Mouse (Mus musculus): ENCODE results near the gene Cops9. TPM values are rescaled to one million over a fixed set of nuclear protein-coding genes. Genes with fewer than 3 reads are reported as not detected.

Gene Cops9
- polyA plus RNA-seq, 1 experiment from 2014 or later: 433 TPM

DNA sequence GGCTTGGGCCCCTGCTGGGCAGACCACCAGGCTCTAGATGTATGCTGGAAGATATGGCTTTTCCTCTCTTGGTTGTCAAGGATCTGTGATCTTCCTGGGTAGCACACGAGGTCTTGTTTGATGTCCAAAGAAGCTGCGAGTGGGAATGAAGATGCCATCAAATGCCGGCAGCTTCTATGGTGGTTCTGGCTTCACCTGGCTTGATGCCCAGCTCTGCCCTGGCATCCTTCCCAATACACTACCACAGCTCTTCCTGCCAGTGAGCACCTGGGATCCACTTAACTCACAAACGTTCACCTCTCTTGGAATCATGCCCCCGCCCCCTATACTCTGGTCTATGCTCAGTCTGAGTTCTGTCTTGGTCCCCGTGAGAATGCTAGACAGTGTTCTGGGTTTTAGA is 25.3 kb upstream of the Cops9 start:
- ATAC-seq (ENCODE audit: low FRiP score, low read depth): no peak
- H3K27ac ChIP-seq: no peak overlapping the region
- 83% methylated on average over 6 of the region's 6 CpGs for WGBS
- H3K4me2 ChIP-seq (replicated peaks): no peak overlapping the region
- H3K27me3 ChIP-seq (replicated peaks): no peaks in the 10 kb centered on the region
- no peak overlapping the region for H3K9ac ChIP-seq
- H3K4me1 ChIP-seq: no peaks in the 10 kb centered on the region
- H3K4me3 ChIP-seq: no peak overlapping the region
- H3K9me3 ChIP-seq: peaks cover 6% of the 10 kb centered on the region; the same call in 1 of the 2 replicates
- no peaks in the 10 kb centered on the region for H3K36me3 ChIP-seq

DNA sequence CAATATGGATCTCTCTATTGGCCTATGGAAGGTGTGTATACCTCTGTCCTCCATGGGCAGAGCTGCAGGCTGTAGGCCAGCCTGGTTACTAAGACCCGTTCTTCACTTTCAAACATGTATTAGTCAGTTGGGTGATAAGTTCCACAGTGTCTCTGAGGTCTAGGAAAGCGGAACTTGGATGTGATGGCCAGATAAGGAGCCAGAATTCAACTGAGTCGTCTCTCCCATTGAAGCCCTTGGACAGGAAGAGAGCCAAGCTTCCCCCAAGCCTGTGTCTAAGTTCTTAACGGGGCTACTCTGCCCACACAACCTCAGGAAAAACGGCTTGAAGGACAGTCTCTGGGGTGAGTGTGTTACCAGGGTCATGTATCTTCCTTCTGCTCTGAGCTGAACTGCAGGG is 17.6 kb upstream of the Cops9 start:
- H3K27ac ChIP-seq: no peak overlapping the region
- H3K9me3 ChIP-seq: no peaks in the 10 kb centered on the region
- H3K4me3 ChIP-seq: no peak overlapping the region
- H3K9ac ChIP-seq: no peak overlapping the region
- no peak for ATAC-seq (ENCODE audit: low FRiP score, low read depth)
- 76% methylated on average over 5 of the region's 5 CpGs for WGBS
- peaks cover 7% of the 10 kb centered on the region; the same call in 1 of the 2 replicates for H3K4me1 ChIP-seq
- no peaks in the 10 kb centered on the region for H3K27me3 ChIP-seq (replicated peaks)
- no peaks in the 10 kb centered on the region for H3K36me3 ChIP-seq
- no peak overlapping the region for H3K4me2 ChIP-seq (replicated peaks)

DNA sequence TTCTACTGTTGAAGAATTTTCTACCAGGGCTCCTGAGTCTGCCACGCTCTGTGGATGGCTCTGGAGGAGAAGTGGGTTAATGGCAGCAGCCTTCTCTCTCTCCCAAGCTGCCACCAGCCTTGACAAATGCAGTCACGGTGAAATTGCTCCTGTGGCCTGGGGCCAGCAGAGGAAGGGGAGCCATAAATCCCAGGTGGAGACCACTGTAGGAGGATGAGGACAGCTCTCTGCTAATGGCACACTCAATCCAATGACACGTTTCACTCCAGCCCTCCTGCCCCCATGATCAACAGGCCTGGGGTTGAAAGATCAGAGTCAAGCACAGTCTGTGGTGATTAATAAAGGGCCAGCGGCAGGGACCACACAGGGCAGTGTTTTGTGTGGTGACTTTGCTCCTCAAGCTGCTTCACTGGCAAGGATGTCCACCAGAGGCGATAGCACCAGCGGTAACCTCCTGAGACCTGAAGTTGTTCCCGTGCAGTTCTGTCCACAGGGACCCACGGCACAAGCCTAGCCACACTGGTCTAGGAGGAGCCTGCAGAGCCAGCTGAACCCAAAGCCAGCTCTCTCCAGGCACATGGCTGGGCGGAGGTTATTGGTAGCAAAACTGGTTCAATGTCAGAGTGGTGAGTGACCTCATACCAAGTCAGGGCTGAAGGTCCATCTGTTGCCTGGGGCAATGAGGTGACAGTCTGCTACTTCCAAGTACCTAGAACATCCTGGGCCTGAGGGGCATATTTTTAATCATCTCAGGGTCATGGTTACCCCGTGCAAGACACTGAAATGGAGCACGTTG is 15.4 kb upstream of the Cops9 start:
- peak; percentile 56 for ATAC-seq (ENCODE audit: low FRiP score, low read depth)
- no peaks in the 10 kb centered on the region for H3K9me3 ChIP-seq

DNA sequence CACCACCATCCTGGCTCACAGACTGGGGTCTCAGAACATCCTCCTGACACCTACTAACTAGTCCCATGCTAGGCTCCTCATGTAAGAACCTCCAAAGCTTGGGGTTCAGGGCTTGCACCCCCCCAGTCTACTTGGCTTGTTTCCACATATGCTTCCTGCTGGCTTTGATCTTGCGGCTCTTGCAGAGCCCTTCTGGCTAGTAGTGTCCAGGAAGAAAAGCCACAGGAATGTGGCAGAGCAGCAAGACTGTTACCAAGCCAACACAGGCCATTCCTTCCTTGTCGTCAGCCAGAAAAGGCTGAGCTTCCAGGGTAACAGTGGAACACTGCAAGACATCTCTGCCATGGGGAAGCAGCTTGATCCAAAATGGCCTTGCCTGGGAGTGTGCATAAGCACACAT is 12.9 kb upstream of the Cops9 start:
- Histone ChIP-seq H3K36me3 (no peaks in the 10 kb centered on the region), H3K9ac (no peak overlapping the region), H3K4me1 (peaks cover 13% of the 10 kb centered on the region), H3K4me3 (no peak overlapping the region), H3K27me3 (replicated peaks) (no peaks in the 10 kb centered on the region), H3K27ac (no peak overlapping the region), H3K9me3 (no peaks in the 10 kb centered on the region), H3K4me2 (replicated peaks) (no peak overlapping the region)
- no peak for ATAC-seq (ENCODE audit: low FRiP score, low read depth)
- WGBS: 82% methylated on average over 2 of the region's 2 CpGs

More for the DNA sequence above, 15.4 kb upstream of the Cops9 start:
- H3K27ac ChIP-seq: no peak overlapping the region
- no peaks in the 10 kb centered on the region for H3K36me3 ChIP-seq
- H3K27me3 ChIP-seq (replicated peaks): no peaks in the 10 kb centered on the region
- no peak overlapping the region for H3K4me2 ChIP-seq (replicated peaks)
- H3K9ac ChIP-seq: no peak overlapping the region
- 59% methylated on average over 11 of the region's 11 CpGs for WGBS
- H3K4me3 ChIP-seq: no peak overlapping the region
- H3K4me1 ChIP-seq: peaks cover 7% of the 10 kb centered on the region; the same call in 1 of the 2 replicates

DNA sequence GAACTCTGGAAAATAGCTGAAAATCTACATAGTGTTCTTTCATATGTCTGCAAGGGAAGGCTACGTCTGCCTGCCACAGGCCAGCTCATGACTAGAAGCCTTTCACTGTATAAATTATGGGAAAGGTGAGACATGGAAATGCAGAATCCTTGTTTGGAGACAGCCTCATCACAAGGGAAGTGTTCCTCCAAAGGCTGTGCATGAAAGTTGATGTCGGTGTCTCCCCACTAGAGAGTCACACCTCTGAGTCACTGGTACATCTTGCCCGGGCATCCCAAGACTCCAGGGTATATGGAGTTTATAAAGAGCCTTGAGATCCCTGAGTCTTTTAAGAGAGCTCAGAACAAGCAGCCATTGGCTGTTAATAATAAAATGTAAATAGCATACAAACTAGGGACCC is 11.4 kb upstream of the Cops9 start:
- no peak for ATAC-seq (ENCODE audit: low FRiP score, low read depth)
- H3K27me3 ChIP-seq (replicated peaks): no peaks in the 10 kb centered on the region; the same call in 1 of the 2 replicates
- no peak overlapping the region for H3K9ac ChIP-seq
- no peak overlapping the region for H3K27ac ChIP-seq
- 94% methylated on average over 3 of the region's 3 CpGs for WGBS
- no peaks in the 10 kb centered on the region for H3K36me3 ChIP-seq
- H3K4me3 ChIP-seq: no peak overlapping the region
- H3K4me2 ChIP-seq (replicated peaks): no peak overlapping the region
- peaks cover 13% of the 10 kb centered on the region for H3K4me1 ChIP-seq
- no peaks in the 10 kb centered on the region for H3K9me3 ChIP-seq

DNA sequence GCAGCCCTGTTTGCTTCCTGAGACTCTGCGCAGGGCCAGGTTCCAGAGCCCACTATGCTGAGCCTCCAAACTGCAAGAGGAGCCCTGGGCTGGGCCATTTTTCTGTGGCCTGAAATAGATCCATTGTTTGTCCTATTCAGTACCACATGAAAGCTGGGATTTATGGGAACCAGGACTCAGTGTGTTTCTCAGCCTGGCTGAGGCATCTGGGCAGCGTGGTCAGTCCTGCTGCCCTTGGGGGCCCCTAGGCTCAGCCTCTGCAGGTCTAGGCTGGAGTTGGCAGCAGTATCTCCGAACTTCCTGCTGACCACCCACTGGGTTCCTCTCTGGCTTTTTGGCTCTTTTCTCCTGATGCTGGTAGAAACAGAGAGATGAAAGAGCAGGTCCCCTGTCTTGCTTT is 9.7 kb upstream of the Cops9 start:
- ATAC-seq (ENCODE audit: low FRiP score, low read depth): no peak

DNA sequence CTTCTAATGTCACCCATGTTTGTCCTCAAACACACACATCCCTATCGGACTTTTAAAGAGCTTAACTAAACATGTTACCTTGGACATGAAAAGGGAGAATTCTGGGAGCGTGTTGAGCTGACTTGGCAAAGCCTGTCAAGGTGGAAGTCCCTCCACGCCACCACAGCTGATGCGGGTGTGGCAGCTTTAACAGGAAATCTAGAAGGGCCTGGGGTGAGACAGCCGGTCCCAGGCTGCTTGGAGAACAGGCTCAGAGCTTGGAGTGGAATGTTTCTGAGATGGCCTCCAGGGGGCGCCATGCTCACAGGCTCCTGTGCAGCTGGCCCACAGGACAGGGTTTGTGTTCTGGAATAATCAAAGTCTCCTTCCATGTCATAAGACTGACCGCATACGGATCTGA is 6.9 kb upstream of the Cops9 start, which contains the start of gene Otos:
Gene Otos, minus strand, starts transcription at position 169 of the 400 bp plus-strand sequence.
- Histone ChIP-seq H3K4me3 (no peak within 1 kb of the TSS), H3K4me1 (peaks cover 10% of the 10 kb centered on the region; the same call in 1 of the 2 replicates), H3K9me3 (no peaks in the 10 kb centered on the region), H3K27ac (no peak within 1 kb of the TSS), H3K4me2 (replicated peaks) (no peak within 1 kb of the TSS), H3K9ac (no peak within 1 kb of the TSS), H3K27me3 (replicated peaks) (no peaks in the 10 kb centered on the region; the same call in 1 of the 2 replicates), H3K36me3 (no peaks in the 10 kb centered on the region)
- peak; percentile 54 for ATAC-seq (ENCODE audit: low FRiP score, low read depth)
- 28% methylated on average over 8 of the region's 8 CpGs for WGBS

More for the DNA sequence above, 9.7 kb upstream of the Cops9 start:
- no peak overlapping the region for H3K4me2 ChIP-seq (replicated peaks)
- no peaks in the 10 kb centered on the region for H3K36me3 ChIP-seq
- no peaks in the 10 kb centered on the region; the same call in 1 of the 2 replicates for H3K27me3 ChIP-seq (replicated peaks)
- no peak overlapping the region for H3K9ac ChIP-seq
- H3K9me3 ChIP-seq: no peaks in the 10 kb centered on the region
- H3K4me3 ChIP-seq: no peak overlapping the region
- H3K4me1 ChIP-seq: peaks cover 10% of the 10 kb centered on the region; the same call in 1 of the 2 replicates
- WGBS: 46% methylated on average over 3 of the region's 3 CpGs
- H3K27ac ChIP-seq: no peak overlapping the region

DNA sequence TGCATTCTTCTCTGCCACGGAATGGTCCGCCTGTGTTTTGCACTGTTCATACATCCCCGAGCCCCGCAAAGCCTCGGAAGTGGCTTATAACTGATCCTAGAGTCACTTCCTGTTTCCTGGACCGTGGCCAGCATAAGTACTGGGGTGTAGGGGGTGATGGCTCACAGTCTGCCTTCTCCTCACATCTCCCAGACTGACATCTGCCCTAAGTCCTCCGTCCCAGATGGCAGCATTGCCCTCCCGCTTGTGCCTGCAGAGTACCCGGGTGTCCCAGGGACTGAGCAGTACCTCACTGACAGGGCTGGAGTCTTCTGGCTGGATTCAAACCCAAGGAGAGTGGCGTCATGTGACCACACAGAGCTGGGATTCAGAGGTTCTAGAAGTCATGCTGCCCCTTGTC is 6.4 kb upstream of the Cops9 start:
- 56% methylated on average over 10 of the region's 10 CpGs for WGBS
- Histone ChIP-seq H3K36me3 (no peaks in the 10 kb centered on the region), H3K27me3 (replicated peaks) (no peaks in the 10 kb centered on the region; the same call in 1 of the 2 replicates), H3K9ac (no peak overlapping the region), H3K4me2 (replicated peaks) (no peak overlapping the region), H3K4me3 (no peak overlapping the region), H3K27ac (no peak overlapping the region), H3K9me3 (no peaks in the 10 kb centered on the region), H3K4me1 (peaks cover 10% of the 10 kb centered on the region; the same call in 1 of the 2 replicates)
- ATAC-seq (ENCODE audit: low FRiP score, low read depth): peak; percentile 45; the same call in 1 of the 2 replicates

DNA sequence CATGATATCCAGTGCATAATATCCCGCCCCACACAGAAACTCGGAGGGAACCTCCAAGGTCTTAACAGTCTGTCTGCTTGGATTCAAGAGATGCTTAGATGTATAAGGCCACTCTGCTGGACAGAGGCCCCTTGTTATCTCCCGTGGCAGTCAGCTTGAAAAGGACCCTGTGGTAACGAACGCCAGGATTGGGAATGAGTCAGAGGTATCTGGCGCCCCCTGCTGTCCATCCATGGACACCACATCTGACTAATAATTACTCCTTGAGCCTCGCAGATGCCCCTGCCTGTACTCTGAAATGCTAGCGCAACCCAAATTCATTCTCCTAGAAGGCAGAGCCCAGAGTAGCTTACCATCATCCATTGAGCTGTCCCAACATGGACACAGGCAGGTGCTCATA is 6.0 kb upstream of the Cops9 start:
- ATAC-seq (ENCODE audit: low FRiP score, low read depth): peak; percentile 49
- no peak overlapping the region for H3K27ac ChIP-seq
- no peaks in the 10 kb centered on the region; the same call in 1 of the 2 replicates for H3K27me3 ChIP-seq (replicated peaks)
- WGBS: 8% methylated on average over 8 of the region's 8 CpGs
- H3K4me1 ChIP-seq: peaks cover 10% of the 10 kb centered on the region; the same call in 1 of the 2 replicates
- no peaks in the 10 kb centered on the region for H3K36me3 ChIP-seq
- no peak overlapping the region for H3K9ac ChIP-seq
- H3K9me3 ChIP-seq: no peaks in the 10 kb centered on the region
- no peak overlapping the region for H3K4me3 ChIP-seq
- H3K4me2 ChIP-seq (replicated peaks): no peak overlapping the region

DNA sequence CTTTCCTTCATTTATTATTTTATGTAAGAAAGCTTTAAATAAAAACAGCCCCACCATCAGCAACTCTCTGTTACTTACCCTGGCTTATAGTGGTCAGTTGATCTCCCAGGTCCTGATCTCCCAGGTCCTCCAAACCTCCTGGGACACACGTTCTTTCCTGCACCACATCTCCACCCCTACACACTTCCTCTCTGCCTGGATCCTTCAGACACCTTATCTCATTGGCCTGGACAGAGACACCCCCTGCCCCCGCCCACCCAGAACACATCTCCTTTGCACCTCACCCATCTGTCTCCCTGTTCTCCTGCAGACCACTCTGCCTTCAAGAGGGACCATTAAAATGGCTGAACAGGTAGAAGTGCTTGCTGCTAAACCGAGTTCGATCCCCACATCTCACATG is 5.2 kb upstream of the Cops9 start:
- WGBS: 75% methylated on average over 4 of the region's 4 CpGs
- H3K4me1 ChIP-seq: peaks cover 15% of the 10 kb centered on the region
- no peak for ATAC-seq (ENCODE audit: low FRiP score, low read depth)

DNA sequence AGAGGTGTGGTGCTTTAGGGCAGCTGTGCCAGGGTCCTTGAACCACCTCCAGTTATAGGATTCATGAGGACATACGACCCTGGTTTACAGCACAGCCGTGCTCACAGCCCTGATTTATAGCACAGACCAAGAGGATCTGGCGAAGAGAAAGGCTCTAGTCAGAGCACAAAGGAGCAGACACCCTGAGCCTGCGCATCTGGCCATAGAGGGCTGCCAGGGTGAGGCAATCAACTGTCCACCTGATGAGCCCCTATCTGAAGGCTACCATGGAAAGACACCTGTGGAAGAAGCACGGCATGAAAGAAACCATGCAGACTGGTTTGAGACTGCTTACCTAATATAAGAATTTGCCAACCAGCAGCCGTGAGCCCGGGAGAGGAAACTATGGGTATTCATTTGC is 4.8 kb upstream of the Cops9 start:
- no peaks in the 10 kb centered on the region; the same call in 1 of the 2 replicates for H3K27me3 ChIP-seq (replicated peaks)
- H3K36me3 ChIP-seq: no peaks in the 10 kb centered on the region
- no peak overlapping the region for H3K27ac ChIP-seq
- H3K9me3 ChIP-seq: no peaks in the 10 kb centered on the region
- no peak overlapping the region for H3K4me3 ChIP-seq
- no peak overlapping the region for H3K4me2 ChIP-seq (replicated peaks)
- no peak for ATAC-seq (ENCODE audit: low FRiP score, low read depth)
- WGBS: 62% methylated on average over 7 of the region's 7 CpGs
- H3K4me1 ChIP-seq: peaks cover 15% of the 10 kb centered on the region
- no peak overlapping the region for H3K9ac ChIP-seq

More for the DNA sequence above, 5.2 kb upstream of the Cops9 start:
- H3K36me3 ChIP-seq: no peaks in the 10 kb centered on the region
- H3K4me3 ChIP-seq: no peak overlapping the region
- no peaks in the 10 kb centered on the region; the same call in 1 of the 2 replicates for H3K27me3 ChIP-seq (replicated peaks)
- no peak overlapping the region for H3K4me2 ChIP-seq (replicated peaks)
- no peak overlapping the region for H3K27ac ChIP-seq
- H3K9me3 ChIP-seq: no peaks in the 10 kb centered on the region
- no peak overlapping the region for H3K9ac ChIP-seq

DNA sequence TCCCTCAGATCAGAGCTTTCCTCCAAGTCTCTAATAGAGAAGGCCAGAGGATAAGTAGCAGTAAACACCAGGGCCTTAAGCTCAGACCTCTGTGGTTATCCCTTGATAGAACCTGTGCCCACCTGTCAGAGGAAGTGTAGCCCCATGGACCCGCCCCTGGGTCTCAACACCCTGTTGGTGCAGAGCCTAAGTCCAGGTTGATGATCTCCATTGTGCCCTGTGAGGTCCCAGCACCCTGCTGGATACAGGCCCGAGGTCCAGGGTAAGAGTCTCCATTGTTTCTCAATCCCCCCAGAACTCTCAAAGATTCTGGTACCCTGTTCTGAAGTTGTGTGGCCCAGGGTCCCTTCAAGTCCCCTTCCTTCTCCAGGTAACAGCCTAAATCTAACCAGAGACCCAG is 4.3 kb upstream of the Cops9 start:
- Histone ChIP-seq H3K4me3 (no peak overlapping the region), H3K9ac (no peak overlapping the region), H3K9me3 (no peaks in the 10 kb centered on the region), H3K27me3 (replicated peaks) (no peaks in the 10 kb centered on the region; the same call in 1 of the 2 replicates), H3K4me1 (peaks cover 12% of the 10 kb centered on the region), H3K36me3 (no peaks in the 10 kb centered on the region), H3K4me2 (replicated peaks) (no peak overlapping the region), H3K27ac (no peak overlapping the region)
- no peak for ATAC-seq (ENCODE audit: low FRiP score, low read depth)
- 49% methylated on average over 2 of the region's 2 CpGs for WGBS

Data from neural tube, embryonic 12.5 days (tissue).